Mouse (Mus musculus) cerebellum, adult 2 months (tissue): ENCODE measurements around the gene Gm49403.

Experiments used
- CTCF ChIP-seq: fragments of 200-500 bp; IDR thresholded peaks from 2 replicates; pipeline ENCODE4 v1.5.1; 2011; ENCODE audit warnings: low read depth, mild to moderate bottlenecking, control low read depth, low read length, moderate library complexity, borderline replicate concordance; ENCODE audit not compliant: insufficient read depth
- POLR2A ChIP-seq: fragments of 200-500 bp; IDR thresholded peaks from 2 replicates; pipeline ENCODE4 v1.6.1; 2011; ENCODE audit warnings: low read length, control low read depth, borderline replicate concordance; ENCODE audit not compliant: insufficient read depth

DNA sequence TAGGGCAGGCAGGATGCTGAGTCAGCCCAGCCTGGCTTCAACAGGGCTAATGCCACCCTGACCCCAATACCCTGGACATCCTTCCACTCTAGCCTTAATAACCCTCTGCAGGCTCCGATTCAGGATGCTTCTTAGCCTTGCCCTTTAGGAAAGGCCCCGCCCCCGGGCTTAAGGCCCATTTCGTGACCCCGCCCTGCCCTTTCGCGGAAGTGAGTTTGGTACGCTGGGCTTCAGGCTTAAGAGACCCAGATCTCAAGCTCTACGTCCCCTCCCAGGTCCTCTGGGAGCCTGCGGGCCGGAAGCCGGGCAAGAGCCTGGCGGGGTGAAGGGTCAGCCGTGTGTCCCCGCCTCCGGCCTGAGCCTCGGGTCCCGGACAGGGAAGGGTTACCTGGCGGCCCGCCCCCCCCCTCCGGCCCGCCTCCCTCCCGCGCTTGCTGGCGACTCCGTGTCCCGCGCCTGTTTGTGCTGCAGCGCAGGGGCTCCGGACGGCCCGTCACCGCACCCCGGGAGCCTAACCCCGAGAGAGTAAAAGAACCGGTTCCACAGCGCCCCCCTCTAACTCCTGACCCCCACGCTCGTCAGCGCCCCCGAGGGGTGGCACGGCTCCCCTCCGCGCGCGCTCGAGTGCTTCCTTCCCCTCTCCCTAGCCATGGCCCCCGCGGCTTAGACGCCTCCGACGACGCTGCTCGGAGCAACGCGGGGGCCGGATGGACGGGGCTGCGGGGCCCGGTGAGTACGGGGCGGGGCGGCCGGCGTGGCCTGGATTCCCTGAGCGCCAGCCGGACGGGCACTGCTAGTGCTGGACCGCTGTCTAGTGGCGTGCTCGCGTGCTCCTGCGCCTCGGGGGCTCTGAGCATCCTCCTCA is 45.7 kb downstream of the Gm49403 start, which contains the start of the genes Rom1 and Eml3:
- TF ChIP-seq CTCF (no peak), POLR2A (no peak)
